Mouse (Mus musculus) heart, postnatal 0 days (tissue): ENCODE data around the gene Map2. TPM values are rescaled to one million over a fixed set of nuclear protein-coding genes. Genes with fewer than 3 reads are reported as not detected.

ENCODE experiments used
- ATAC-seq: fragments of 200-750 bp; cut with Nextera tagmentation; 2 replicates; pipeline ENCODE4 v1.8.0; 2017; ENCODE audit warnings: low read depth, moderate number of reproducible peaks, moderate library complexity; ENCODE audit not compliant: insufficient read depth
- DNase-seq: peaks from one replicate; pipeline ENCODE4 v3.0.0-alpha.2; 2016; ENCODE audit warnings: low spot score
- H3K27ac ChIP-seq: fragments of 300-500 bp; sonication (generic); 2 replicates; pipeline ENCODE4 v1.5.1; 2014; ENCODE audit warnings: low read depth, mild to moderate bottlenecking
- H3K27me3 ChIP-seq: fragments of 300-500 bp; sonication (generic); 2 replicates; pipeline ENCODE4 v1.6.1; 2014; ENCODE audit warnings: low read length, mixed read lengths; ENCODE audit not compliant: control insufficient read depth, insufficient read depth
- H3K36me3 ChIP-seq: fragments of 300-500 bp; sonication (generic); replicated peaks from 2 replicates; pipeline ENCODE4 v1.6.1; 2014; ENCODE audit warnings: low read length, mixed read lengths; ENCODE audit not compliant: control insufficient read depth, insufficient read depth
- H3K4me1 ChIP-seq: fragments of 300-500 bp; sonication (generic); 2 replicates; pipeline ENCODE4 v1.6.1; 2014; ENCODE audit warnings: antibody characterized with exemption; ENCODE audit not compliant: control insufficient read depth, insufficient read depth
- H3K4me2 ChIP-seq: fragments of 300-500 bp; sonication (generic); 2 replicates; pipeline ENCODE4 v1.6.1; 2014; ENCODE audit warnings: low read depth, mild to moderate bottlenecking, low read length, moderate library complexity
- H3K4me3 ChIP-seq: fragments of 300-500 bp; sonication (generic); 2 replicates; pipeline ENCODE4 v1.5.1; 2014; ENCODE audit warnings: low read depth, low read length
- H3K9ac ChIP-seq: fragments of 300-500 bp; sonication (generic); replicated peaks from 2 replicates; pipeline ENCODE4 v1.6.1; 2014; ENCODE audit warnings: low read depth, low read length, mixed read lengths
- H3K9me3 ChIP-seq: fragments of 300-500 bp; sonication (generic); replicated peaks from 2 replicates; pipeline ENCODE4 v1.6.1; 2016; ENCODE audit warnings: low read length; ENCODE audit not compliant: control insufficient read depth
- CTCF ChIP-seq: IDR thresholded peaks from 2 replicates; pipeline ENCODE4 v1.5.1; 2016; ENCODE audit warnings: antibody characterized with exemption, control low read depth, low read depth
- EP300 ChIP-seq: IDR thresholded peaks from 2 replicates; pipeline ENCODE4 v1.6.1; 2016; ENCODE audit warnings: antibody characterized with exemption, low read depth
- WGBS: fragments of 180-500 bp; shearing (Covaris S2); extraction: QIAGEN DNeasy Blood & Tissue Kit; methylation state at CpG from one replicate; pipeline ENCODE4 v1.1.7; 2014; 5-methylcytosine and 5-hydroxymethylcytosine counted together
- polyA plus RNA-seq: library from polyadenylated mRNA; unstranded; fragments of >200 nt; fragmentation: Nextera tagmentation; extraction: Ambion mirVana; gene quantifications from 2 replicates; pipeline ENCODE4 v1.2.1, GENCODE M21; 2015
- total RNA-seq: library from RNA; depleted of rRNA; stranded (reverse); fragments of >200 nt; gene quantifications from 2 replicates; pipeline ENCODE4 v1.2.3, GENCODE M21; 2014; ENCODE audit warnings: low replicate concordance

Map2 gene
- total and polyA plus RNA-seq, 2 experiments from 2014 or later, result 0.97 to 19.9 TPM

DNA sequence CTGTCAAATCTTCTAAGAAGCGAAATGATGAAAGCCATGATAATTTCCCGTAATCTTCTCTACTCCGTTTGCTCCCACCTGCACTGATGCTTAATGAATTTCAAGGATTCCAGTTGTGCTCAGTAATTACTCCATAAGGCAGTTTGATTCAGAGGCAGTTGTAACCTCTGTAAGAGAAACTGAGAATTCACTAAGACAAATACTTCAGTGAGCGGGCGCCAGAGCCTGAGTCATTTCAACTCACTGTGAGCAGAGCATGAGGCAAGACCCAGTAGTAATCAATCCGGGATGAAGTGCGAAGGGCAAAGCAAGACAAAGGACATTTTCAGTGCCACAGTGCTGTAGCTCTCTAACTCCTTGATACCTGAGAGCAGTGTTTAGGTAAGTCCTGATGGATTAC, 194.4 kb downstream of the Map2 start:
- H3K9ac ChIP-seq, result no peak overlapping the region
- H3K36me3 ChIP-seq, result no peaks in the 10 kb centered on the region
- no peak overlapping the region for H3K27ac ChIP-seq
- no peak overlapping the region for H3K4me3 ChIP-seq
- WGBS, result 69% methylated on average over 7 of the region's 7 CpGs
- no peaks in the 10 kb centered on the region for H3K27me3 ChIP-seq
- no peak for DNase-seq
- no peak for ATAC-seq
- no peaks in the 10 kb centered on the region for H3K9me3 ChIP-seq
- H3K4me2 ChIP-seq, result no peak overlapping the region
- no peaks in the 10 kb centered on the region for H3K4me1 ChIP-seq
- no peak for TF ChIP-seq EP300
- TF ChIP-seq CTCF, result no peak

DNA sequence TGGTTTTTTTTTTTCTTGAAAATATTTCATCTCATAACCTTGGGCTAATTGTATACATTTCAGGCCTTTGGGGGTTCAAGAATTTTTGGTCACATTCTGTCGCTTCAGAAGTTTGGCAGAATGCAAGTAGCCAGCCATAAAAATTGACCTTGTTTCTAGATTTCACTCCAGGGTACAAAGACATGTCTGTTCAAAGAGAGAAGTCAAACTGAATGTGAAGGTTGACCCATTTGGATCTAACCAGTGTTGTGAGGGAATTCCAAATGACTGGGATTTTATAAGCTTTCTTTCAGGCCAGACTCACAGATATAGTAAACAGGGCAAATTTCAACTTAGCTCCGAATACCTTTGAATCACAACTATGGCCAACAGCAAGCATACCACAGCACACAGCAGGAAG, 196.3 kb downstream of the Map2 start:
- H3K27ac ChIP-seq, result no peak overlapping the region
- H3K36me3 ChIP-seq, result no peaks in the 10 kb centered on the region
- H3K9me3 ChIP-seq, result no peaks in the 10 kb centered on the region
- no peaks in the 10 kb centered on the region for H3K4me1 ChIP-seq
- no peak overlapping the region for H3K9ac ChIP-seq
- DNase-seq (no peak), ATAC-seq (no peak)
- no peak overlapping the region for H3K4me2 ChIP-seq
- 75% methylated on average over 2 of the region's 2 CpGs for WGBS
- H3K27me3 ChIP-seq, result no peaks in the 10 kb centered on the region
- TF ChIP-seq EP300 (no peak), CTCF (no peak)
- no peak overlapping the region for H3K4me3 ChIP-seq

DNA sequence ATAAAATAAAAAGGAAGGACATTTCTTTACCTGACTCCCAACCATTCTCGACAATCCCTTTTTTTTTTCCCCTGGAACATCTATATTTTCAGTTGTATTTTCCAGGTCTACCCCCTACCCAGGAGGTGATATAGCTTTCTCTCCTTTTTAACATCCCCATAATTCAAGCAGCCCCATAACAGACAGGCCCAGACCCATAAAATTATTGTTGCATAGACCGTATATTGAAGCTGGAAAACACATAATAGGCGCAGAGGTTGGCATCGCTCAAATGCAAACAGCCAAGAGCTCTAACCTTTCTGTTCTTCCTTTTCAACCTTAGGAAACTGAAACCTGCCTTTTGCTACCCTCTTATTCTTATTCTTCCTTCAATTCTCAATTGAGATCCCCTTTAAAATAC, 211.2 kb downstream of the Map2 start:
- ATAC-seq, result no peak
- WGBS, result 90% methylated on average over 4 of the region's 4 CpGs

DNA sequence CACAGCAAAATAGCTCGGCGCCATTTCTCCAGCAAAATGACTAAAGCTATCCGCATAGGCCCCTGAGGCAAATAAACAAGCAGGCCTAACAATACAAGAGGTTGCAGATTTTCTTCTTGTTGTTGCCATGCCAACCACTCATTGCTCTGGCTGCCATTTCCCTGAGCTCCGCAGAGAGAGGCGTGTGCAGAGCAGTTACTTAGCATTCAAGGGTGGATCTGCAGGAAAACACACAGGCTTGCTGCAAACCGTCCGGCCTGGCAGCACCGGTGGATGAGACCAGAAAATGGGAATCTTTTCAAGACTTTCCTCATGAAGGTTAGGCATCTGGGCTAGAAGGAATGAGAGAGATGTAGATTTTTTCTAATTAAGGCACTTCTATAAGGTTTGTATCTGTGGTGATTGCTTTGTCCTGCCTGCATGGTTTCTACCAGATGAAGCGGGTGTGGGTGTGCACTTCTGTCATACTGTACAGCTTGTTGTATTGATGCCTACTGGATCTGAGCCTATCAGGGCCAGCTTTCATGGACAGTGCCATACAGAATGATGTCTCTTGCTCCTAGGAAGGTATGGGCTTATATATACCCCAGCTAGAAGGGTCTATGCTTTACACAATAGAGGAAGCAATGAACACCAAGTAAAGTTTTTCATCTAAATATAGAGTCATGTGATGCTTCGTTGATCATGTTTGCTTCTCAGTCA, 211.8 kb downstream of the Map2 start:
- Histone ChIP-seq H3K27me3 (no peaks in the 10 kb centered on the region), H3K4me3 (no peak overlapping the region), H3K4me2 (no peak overlapping the region), H3K9me3 (no peaks in the 10 kb centered on the region), H3K27ac (no peak overlapping the region), H3K9ac (no peak overlapping the region), H3K4me1 (no peaks in the 10 kb centered on the region), H3K36me3 (no peaks in the 10 kb centered on the region)
- DNase-seq, result no peak
- no peak for ATAC-seq
- TF ChIP-seq CTCF (no peak), EP300 (no peak)
- WGBS, result 77% methylated on average over 10 of the region's 10 CpGs

More for the DNA sequence above, 211.2 kb downstream of the Map2 start:
- Histone ChIP-seq H3K9me3 (no peaks in the 10 kb centered on the region), H3K4me1 (no peaks in the 10 kb centered on the region), H3K4me3 (no peak overlapping the region), H3K27me3 (no peaks in the 10 kb centered on the region), H3K4me2 (no peak overlapping the region), H3K27ac (no peak overlapping the region), H3K9ac (no peak overlapping the region), H3K36me3 (no peaks in the 10 kb centered on the region)
- no peak for DNase-seq
- TF ChIP-seq EP300, result no peak
- no peak for TF ChIP-seq CTCF

DNA sequence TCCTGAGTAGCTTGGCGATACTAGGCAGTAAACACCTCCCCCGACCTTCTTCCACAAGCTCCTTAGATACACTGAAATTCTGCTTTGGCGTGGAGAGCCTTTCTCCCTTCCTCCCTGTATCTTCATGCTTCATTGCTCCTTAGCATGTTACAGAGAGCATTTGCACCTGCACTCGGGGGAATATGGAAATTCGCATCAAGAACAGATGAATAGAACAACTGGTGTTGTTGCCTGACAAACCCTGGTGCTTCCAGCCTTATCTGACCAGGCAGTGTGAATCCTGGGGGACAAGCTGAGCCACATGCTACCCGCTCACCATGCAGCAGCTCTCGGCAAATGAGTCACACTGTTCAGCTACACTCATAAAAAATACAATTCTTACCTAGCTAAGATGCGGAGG, 213.5 kb downstream of the Map2 start:
- Histone ChIP-seq H3K27ac (no peak overlapping the region), H3K9me3 (no peaks in the 10 kb centered on the region), H3K36me3 (no peaks in the 10 kb centered on the region), H3K9ac (no peak overlapping the region), H3K27me3 (no peaks in the 10 kb centered on the region), H3K4me3 (no peak overlapping the region), H3K4me2 (no peak overlapping the region), H3K4me1 (no peaks in the 10 kb centered on the region)
- 58% methylated on average over 8 of the region's 8 CpGs for WGBS
- ATAC-seq (no peak), DNase-seq (no peak)
- TF ChIP-seq CTCF (no peak), EP300 (no peak)

DNA sequence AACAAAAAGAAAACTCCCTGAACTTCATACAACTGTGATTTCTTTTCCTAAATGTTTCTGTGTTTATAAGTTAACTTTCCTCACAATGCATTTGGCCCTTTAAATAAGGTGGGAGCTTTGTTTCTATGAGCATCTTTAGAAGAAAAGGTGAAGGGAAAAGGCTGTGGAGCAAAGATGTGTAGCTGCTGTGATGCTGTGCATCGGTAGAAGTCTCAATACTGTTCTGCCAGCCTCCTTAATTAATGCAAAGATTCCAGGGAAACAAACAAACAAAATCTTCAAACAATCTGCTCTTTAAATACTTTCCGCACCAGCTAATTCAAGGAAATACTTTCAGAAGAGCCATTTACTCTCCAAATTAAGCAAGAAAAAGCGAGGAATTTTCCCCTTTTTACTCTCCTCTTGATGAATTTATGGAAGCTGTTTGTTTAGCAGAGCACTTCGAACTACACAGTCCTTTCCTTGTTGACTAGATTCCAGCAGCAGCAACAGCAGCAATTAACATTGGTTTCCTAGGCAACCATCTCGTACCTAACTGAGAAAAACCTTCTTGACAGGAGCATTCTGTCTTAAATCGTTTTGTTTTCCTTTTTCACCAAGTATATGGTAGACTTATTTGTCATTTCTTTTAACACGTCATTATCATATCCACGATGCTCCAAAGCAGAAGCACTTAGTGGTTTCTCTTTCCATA, 220.0 kb downstream of the Map2 start:
- 58% methylated on average over 8 of the region's 8 CpGs for WGBS
- DNase-seq, result no peak
- no peak for ATAC-seq
- no peak for TF ChIP-seq EP300
- no peak for TF ChIP-seq CTCF
- no peaks in the 10 kb centered on the region for H3K9me3 ChIP-seq
- H3K36me3 ChIP-seq, result no peaks in the 10 kb centered on the region
- H3K9ac ChIP-seq, result no peak overlapping the region
- H3K4me1 ChIP-seq, result no peaks in the 10 kb centered on the region
- no peak overlapping the region for H3K27ac ChIP-seq
- no peak overlapping the region for H3K4me3 ChIP-seq
- no peak overlapping the region for H3K4me2 ChIP-seq
- no peaks in the 10 kb centered on the region for H3K27me3 ChIP-seq
